Mouse (Mus musculus) heart, postnatal 4 days (tissue): ENCODE data around the gene Gm17402. TPM values are rescaled to one million over a fixed set of nuclear protein-coding genes. Genes with fewer than 3 reads are reported as not detected.
A peak's percentile ranks its signal among the peaks of the same experiment; 100 is the strongest.

Experiments used
- DNase-seq: peaks from one replicate; pipeline ENCODE4 v3.0.0; 2021
- total RNA-seq, 2 experiments: library from RNA; stranded (reverse); gene quantifications; 2 replicates each; pipeline ENCODE4 v1.2.3; 2021

Gm17402 gene
- total RNA-seq, result not detected

DNA sequence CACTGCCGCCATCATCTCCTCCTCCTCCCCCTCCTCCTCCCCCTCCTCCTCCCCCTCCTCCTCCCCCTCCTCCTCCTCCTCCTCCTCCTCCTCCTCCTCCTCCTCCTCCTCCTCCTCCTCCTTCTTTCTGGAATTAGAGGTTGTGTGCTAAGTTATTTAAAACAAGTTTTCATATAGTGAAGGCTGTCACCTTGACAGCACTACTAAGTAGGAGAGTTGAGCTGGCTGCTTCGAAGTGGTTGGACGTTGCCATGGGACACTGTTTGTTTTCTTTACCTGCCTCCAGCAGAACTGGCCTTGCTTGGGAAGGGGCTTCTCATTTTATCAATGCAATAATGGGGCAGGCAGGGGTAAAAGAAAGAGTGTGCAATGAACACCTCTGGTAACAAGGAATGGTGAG, at the start of gene Gm17402:
Gm17402 (minus strand) TSS at position 101 of the 400 bp plus-strand sequence.
- DNase-seq, result no peak

DNA sequence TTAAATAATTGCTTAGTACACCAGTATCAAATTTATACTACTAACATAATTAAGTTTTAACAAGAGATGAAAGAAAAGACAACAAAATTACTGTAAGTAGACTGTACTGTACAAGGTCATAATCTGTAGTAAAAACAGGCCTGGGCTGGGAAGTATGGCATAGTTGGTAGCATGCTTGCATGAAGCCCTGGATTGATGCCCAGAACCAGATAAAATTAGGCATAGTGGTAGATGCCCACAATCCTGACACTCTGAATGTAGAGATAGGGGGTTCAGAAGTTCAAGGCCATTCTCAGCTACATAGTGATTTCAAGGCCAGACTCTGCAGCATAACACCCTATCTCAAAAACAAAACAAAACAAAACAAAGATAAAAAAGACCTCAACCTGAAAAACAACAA, 3.3 kb upstream of the Gm17402 start:
- peak; percentile 42 for DNase-seq

DNA sequence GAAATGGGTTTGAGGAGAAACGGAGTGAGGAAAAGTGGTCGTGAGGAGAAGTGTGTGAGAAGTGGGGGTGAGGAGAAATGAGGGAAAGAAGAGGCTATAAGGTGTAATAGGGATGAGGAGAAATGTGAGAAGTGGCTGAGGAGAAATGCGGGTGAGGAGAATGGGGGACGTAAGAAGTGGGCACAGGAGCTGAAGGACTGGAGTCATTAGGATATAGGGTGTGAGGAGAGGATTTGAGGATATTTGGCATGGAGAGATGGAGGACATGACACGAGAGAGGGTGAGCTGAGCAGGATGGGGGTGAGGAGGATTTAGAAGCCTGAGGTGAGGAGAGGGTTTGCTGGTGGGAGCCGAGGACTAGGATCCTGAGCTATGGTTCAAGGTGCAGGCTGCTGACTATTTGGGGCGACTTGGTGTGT, 594 bp downstream of the Gm17402 start:
- peak; percentile 10 for DNase-seq

DNA sequence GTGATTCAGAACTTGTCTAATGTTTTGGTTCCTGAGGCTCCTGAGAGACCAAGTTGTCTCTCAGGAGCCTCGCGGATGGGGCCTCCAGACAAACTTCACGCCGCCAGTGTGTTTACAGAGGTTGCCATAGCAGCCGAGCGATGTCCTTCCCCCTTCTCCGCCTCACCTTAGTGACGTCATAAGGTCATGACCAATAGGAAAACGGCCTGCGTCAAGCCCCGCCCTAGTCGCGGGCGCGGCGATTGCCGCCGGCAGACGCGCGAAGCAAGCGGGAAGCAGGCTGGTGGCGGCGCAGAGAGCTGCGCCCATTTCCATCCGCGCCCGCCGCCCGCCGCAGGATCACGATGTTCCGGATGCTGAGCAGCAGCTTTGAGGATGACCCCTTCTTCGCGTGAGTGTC, 1.1 kb downstream of the Gm17402 start, which contains the start of gene Mlf1:
Mlf1 (plus strand) TSS at position 226 of the 400 bp plus-strand sequence.
- DNase-seq, result peak; percentile 96

DNA sequence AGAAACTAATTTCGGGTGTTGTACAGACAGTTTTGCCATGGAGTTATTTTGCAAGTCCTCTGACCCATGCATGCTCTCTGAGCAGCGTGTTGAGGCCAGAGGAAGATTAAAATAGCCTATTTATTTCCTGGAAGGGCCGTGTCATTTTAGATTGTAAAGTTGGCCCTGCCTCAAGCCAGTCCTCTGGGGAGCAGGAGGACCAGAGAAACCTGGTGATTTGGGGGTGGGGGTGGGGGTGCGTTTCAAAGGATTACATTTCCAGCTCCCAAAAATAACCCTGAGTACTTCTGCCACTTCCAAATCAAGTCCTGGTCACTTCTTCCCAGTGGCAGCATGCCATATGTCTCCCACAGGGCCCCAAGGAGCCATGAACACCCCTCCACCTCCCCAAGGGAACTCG, 2.2 kb downstream of the Gm17402 start:
- DNase-seq, result peak; percentile 62

DNA sequence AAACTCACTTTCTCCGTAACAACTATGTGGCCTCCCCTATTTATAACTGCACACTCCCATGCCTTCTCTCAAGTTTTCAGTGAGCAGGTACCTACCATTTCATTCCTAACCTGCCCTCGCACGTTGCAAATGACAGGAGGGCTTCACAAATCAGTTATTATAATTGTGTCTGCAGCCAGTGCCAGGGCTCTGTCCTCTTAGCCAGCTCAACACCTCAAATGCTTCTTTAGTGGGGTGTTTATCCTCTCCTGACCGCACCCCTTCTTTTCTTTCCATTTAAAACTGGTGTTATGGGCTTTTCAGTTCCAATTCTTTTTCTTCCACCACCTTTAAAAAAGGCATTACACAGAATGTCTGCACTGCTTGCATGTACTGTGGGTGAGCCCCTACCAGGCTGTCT, 2.8 kb downstream of the Gm17402 start:
- DNase-seq, result no peak

DNA sequence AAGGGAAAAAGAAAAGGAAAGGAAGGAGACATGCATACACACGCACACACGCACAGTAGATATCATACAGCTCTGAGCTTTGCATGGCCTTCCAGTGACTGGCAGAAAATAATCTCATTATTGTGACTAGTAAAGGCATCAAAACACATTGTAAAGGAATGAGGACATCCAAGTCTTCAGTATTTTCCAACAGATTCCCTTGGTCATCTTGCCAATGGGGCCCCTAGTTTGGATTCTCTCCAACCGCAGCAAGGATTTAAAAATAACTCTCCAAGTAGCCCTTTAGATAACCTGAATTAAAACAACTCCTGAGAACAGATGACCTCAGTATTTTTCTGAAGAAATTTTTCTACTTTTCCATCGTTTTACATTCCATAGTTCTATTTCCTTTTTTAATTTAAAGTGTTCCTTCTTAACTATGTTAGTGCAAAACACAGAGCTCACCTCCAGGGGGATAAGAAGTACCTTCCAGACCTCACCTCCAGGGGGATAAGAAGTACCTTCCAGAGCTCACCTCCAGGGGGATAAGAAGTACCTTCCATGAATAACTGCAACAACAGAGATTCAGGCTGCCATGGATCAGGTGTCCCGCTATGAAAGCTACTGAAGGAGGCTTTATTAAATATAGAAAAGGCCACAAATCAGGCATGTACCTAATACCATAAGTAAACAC, 5.4 kb downstream of the Gm17402 start:
- peak; percentile 44 for DNase-seq

DNA sequence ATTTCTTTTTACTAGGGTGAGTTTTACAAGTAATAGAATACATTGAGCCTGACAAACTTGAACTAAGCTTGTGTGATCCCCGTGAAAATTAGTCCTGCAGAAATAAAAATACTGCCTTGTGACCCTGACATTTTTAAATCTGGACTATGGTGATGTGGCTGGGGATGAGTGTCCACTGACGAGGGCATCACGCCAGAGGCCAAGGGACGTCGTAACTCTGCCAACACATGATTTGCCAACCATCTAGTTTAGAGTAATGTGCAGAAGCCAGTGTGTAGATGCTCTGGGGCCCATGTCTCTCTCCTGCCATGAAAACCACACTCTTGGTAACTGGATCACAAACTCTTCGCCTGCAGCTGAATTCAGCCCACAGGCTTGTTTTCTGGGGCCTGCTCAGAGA, 7.5 kb downstream of the Gm17402 start:
- DNase-seq, result peak; percentile 43

DNA sequence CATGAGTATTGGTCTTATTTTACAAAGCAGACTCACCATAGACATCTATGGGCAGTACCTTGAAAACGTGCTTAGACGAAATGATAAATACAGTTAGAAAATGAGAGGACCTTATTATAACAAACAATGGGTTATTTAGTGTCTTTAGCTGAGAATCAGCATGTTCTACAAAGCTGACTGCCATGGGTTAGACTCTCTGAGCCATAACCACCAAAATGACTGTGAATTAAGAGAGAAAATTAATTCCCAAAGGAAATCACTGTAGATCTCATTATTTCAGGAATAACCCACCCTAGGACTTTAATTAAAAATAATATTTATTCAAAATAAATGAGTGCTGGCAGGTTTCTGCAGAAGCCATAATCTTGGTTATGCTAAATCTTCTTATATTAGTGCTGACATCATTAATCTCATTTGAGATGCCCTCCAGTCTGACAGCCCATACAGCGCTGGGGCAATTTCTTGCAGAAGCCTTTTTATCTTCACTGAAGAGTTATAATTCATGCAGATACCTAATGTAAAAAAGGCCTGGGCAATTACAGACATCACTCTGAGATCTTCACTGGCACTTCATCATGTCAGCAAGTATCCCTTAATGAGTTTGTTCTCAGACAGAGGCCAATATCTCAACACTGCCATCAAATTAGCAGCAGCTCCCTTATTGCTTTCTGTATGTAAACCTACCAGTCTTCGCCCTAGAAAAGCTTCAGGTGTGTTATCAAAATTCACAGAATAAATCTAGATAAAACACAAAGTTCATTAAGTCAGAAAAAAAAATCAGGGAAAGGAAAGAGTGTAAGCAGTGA, 8.7 kb downstream of the Gm17402 start:
- DNase-seq, result no peak

DNA sequence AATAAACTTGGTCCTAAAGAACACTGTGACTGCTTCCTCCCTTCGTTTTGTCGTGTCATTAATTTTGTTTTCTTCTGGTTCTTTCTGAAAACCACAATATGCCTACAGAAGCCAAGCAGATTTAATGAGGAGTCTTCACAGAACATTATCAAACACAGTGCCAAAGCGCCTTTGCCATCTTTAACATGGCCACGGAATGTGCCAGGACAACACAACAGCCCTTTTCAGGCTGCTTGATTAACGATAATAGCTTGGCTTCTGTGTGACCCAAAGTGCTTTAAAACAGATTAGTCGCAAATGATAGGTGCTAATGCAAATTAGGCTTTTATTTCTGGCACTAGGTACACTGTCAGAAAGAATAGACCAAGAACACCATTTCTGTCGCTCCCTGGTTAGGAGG, 16.6 kb downstream of the Gm17402 start:
- DNase-seq, result no peak

DNA sequence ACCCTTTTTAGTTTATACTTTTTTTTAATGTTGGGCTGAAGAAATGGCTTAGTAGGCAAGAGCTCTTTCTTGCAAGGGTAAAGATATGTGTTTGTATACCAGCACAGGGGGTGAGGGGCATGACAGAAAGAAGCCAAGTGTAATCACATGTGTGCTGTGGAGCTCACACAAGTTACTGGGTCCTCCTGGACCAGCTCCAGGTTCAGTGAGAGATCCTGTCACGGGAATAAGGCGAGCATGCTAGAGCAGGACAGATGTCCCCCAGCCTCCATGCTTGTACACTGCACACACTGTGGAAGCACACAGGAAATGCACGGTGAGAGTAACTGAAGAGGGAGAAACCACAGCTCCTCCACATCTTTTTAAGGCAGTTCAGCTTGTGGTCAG, 22.2 kb downstream of the Gm17402 start:
- no peak for DNase-seq

DNA sequence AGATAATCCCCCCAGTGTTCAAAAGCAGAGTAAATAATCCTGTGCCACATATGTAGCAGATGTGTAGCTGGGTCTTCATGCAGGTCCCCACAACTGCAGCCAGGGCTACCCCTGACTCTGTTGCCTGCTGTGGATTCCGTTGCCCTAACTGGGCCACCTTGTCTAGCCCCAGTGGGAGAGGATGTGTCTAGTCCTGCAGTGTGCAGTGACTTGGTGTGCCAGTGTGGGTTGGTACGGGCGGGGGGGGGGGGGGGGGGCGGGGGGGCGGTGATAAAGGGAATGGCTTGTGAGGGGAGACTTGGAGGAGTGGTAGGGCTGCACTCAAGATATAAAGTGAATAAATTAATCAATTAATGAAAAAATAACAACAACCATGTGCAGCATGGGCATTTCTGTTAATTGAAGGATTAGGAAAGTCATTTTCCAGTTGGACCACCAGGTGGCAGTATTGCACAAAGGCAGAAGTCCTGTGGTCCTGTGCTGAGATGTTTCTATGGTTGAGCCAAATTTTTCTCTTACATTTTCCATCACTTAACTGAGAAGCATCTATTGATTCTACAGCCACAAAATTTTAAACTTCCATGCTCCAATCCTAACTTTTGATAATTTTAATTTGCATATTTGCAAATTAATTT, 22.7 kb downstream of the Gm17402 start:
- DNase-seq, result peak; percentile 63

DNA sequence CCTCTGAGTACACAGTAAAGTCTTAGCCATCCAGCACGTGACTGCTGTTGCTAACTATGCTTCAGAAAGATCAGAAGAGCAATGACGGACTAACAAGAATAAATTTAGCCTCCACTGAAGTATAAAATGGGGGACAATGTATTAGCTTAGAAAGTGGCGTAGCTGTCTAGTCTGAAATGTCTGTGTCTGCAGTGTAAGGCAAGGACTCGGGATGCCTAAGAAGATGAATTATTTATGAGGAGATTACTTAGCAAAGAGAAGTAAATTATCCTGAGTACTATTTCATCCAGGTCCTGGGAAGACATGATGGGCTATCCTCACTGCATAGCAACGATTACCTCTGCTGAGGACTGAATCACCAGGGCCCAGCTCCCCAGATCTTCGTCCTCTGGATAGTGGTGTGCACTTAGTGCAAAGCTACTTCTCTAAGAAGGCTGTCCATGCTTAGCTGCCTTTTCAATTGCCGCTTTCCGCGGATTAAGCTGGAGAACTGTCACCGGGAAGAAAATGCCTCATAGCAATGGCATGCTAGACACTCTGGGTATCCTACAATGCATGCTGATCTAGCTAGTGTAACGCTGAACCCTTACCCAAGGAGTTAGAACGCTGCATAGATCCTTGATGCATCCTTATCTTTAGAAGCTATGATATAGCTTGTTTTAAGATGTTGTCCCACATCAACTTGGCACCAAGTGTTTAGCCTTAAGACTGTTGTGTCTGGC, 23.4 kb downstream of the Gm17402 start:
- no peak for DNase-seq

DNA sequence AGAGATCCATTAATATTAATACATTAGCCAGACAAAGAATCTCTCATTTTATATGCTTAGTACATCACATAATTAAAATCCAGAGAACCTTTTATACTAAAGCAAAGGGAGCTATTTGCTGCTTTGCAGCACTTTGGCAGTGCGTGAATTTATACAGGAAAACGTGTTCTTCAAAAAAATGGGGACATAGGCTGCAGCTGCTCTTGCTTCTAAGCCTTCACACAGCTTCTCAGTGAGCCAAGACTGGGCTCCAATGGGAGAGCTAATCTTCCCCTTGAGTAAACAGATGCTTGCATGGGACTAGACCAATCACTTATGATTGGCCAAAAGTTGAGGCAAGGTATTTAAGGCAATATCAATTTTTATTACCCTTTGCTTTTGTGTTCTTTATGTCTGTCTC, 28.3 kb downstream of the Gm17402 start:
- DNase-seq, result no peak

DNA sequence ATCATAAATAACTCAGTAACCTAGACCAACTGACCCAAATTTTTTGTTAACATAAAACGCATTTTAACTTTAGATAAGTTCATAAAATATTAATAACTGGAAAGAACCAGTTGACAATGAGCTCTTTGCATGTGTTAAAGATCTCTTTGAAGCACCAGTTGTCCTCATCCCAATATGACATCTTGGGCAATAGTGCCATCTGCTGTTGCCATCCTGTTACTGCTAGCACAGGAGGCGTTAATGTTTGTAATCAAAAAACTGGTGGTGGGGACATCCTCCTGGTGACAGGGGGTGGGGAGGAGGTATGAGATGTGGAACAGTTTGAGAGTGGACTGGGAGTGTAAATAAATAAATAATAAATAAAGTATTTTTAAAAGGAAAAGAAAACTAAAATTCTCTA, 30.4 kb downstream of the Gm17402 start:
- peak; percentile 73 for DNase-seq

DNA sequence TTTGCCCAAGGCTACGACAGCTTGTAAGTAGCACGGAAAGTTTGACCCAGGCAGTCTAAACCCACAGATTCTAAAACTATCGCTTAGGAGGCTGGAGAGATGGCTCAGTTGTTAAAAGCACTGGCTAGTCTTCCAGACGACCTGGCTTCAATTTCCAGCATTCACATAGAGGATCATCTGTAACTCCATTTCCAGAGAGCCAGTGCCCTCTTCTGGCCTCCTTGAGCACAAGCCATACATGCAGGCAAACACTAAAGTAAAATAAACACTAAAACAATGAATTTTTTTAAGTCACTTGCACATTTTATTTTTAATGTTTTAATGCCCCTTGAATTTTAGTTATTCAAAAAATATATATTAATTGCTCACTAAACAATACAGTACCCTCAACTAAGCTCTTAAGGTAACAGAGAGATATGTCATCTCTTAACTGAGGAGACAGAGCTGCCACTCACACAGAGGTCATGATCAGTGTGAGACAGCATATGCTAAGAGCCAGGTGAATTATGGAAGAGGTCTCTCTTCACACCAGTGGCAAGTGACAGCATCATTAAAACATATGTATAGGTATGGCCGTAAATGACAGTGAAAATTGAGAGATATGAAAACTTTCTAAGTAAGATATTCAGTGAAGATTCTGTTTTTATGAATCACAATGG, 31.8 kb downstream of the Gm17402 start:
- no peak for DNase-seq

DNA sequence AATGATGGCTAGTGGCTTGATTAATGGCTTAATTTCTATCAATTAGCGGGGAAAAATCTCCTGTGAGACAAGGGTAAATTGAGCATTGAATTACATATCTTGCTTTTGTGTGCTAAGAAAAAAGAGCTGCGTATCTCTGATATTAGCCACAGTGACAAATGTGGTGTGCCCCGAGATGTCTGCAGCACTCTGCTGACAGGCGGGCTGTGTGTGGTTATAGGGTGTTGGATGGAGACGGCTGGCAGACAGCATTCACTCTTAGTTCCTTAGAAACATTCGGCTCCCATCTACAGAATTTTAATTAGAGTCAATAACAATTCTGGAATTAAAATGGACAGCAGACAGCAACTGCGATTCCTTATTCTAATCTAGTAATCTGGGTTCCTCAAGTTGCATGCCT, 34.0 kb downstream of the Gm17402 start:
- no peak for DNase-seq

DNA sequence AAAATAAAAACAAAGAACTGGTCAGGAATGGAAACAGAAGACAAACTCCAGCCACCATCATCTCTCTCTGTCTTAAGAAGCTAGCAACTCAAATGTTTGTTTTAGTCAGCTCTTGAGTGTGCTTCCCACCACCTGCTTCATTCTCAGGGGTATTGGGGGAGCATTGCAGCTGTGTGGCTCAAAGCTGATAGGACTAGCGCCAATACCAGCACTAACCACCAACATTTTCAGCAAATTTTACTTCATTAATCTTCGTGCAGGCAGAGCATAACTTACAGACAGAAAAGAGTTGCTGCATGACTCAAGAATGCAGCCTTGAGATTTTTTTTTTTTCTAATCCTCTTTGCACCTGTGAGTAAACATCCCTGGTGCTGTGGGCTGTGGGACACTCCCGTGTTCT, 35.4 kb downstream of the Gm17402 start:
- no peak for DNase-seq

DNA sequence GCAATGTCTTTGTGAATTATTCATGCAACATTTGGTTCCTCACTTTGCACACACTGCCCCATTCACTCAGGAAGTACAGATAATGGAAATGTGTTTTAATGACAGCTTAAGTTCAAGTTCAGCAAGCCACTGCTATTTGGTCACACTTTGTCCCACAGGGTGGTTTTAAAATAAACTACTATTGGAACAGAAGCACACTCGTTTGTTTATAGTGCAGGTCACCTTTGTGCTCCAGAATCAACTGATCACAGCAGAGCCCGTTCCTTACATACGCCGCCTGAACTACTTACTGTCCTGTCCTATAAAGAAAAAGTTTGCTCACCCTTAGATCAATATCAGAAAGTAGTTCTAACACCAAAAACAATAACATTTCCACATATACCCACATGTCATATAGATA, 52.5 kb downstream of the Gm17402 start:
- DNase-seq, result no peak
